Mouse (Mus musculus) urinary bladder, postnatal 4 days (tissue): ENCODE results near the gene Oard1.

ENCODE experiments used
- DNase-seq, 2 experiments: peaks; one replicate each; pipeline ENCODE4 v3.0.0; 2021 to 2022; ENCODE audit warnings: low spot score in 2 of 2

The Oard1 gene

DNA sequence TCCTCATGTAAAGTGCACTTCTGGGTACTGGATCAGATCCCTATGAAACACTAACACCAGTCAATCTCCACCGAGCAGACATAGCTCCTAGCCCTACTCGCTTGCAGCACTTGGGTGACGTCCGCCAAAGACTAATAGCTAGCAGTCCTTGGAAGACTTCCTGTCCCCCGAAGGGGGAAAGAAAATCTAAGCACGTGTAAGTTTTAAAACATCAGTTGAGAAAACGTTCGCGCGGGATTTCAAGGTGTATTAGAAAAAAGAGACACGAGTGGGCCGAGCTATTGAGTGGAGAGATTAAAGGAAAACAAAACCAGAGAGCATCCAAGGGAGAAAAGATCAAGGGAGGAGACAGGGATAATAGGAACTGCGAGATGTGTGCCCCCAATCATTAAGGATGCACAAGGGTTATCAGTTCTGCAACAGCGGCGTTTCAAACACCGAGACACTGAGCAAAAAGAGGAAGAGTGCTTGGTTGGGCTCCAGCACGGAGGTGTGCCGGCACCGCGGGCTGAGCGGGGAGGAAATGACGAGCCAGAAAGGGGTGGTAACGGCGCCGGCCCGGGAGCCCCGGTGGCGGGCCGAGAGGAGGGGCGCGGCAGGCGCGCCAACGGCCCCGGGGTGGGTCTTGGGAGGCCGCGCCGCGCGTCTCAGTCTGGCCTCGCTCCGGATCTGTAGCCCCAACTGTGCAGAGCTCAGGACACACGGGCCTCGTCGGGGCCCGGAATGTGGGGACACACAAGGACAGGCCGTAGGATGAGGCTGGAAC, 1.1 kb upstream of the Oard1 start:
- peak; percentile 73 to 76 for DNase-seq

- DNase-seq, result no peak
Observed at GRCm38 (mm10) chr17:48410299-48410785, 528 bp downstream of the Oard1 start.

DNA sequence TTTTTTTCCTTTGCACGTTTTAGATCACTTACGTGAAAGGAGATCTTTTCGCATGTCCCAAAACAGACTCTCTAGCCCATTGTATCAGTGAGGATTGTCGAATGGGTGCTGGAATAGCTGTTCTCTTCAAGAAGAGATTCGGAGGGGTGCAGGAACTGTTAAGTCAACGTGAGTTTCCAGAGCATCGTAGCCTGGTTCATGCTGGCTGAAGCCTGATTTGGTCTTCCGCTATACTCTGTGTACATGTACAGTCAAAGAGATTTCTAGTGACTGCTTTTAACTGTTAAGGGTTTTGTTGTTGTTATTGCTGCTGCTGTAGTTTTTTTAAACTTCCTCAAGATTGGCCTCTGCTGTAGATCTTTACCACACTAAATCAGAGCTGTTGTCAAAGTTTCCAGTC, 1.4 kb downstream of the Oard1 start:
- DNase-seq, result no peak

- no peak for DNase-seq
Observed at GRCm38 (mm10) chr17:48416011-48416410, 6.2 kb downstream of the Oard1 start.

DNA sequence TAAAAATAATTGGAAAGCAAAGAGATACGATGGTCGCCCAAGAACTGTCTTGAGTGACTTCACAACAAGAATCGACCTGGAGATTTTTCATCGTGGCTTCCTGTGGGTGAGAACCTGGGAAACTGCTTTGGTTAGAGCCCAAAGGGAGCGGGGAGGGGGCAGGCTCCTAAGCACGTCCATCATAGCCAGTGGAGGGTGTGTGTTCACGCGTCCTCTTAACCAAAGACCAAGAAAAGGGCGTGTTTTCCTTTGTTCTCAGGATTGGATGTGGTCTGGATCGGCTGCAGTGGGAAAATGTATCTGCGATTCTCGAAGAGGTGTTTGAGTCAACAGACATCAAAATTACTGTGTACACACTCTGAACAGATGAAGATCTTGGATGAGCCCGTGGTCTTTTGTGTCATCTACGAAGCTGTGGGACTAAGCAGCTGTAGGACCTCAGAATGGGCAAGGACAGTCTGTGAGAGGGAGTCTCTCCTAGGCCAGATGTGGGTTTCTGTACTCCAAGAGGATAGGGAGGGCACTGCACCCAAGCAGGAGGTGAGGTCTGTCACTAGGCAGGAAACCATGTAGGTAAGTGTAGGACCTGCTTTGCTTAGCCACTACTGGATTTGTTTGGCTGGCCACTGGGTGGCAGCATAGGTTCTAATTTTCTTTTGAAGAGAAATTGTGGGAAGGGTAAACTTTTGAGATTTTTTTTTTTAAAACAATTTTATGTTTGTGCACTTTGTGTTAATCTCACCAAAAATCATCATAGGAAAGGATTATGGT, 6.8 kb downstream of the Oard1 start:
- no peak for DNase-seq

DNA sequence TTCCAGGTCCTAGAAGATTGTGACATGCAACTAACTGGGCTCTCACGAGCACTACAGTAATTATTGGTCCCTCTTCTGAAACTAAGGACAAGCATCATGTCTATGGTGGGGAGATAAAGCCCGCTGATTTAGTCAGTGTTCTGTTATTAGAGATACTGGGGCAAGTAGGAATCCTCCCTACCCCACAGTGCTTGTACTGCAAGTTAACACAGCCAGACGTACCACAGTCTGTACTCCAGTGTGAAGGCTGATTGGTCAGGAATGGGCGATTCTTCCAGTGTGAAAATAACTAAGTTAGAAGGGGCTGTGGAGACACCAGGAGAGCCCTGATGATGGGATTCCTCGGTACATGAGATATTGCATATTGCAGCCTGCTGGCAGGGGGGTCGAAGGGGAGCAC, 7.7 kb downstream of the Oard1 start:
- no peak for DNase-seq

DNA sequence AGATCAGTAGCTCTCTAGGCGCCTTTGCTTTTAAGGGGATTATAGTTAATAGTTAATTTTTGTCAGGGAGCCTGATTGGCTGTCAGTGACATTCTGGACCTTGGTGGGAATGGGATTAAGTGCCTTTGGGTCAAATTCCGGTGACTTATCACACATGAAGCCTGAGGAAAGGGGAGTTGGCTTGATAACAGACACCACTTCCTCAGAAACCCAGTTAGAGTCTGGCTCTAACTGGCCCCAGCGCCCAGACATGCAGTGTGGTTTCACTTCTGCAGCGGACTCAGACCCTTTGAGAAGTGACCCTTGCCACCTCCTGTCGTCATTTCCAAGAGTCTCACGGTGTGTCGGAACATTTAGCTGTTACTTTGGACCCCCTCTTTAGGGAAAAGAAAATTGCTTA, 8.4 kb downstream of the Oard1 start:
- no peak for DNase-seq

DNA sequence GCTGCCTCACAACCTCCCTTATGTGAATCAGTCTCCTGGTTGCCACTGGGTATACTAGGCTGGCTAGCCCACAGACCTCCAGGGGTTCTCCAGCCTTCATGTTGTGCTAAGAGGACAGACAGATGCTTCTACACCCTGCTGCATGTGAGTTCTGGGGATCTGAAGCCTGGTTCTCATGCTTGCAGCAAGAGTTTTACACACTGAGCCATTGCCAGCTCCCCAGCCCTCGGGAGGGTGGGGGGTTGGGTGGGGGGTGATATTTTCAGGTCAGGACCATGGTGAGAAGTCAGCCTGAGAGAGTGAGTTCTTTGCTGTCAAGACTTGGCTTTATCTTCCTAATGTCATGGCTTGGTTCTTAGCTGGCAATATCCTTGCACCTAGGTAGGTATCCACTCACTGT, 9.0 kb downstream of the Oard1 start:
- DNase-seq, result no peak

GRCm38 (mm10) chr17:48419571-48419970, 9.8 kb downstream of the Oard1 start:
- no peak for DNase-seq

GRCm38 (mm10) chr17:48424237-48424636, 14.4 kb downstream of the Oard1 start:
- no peak for DNase-seq

DNA sequence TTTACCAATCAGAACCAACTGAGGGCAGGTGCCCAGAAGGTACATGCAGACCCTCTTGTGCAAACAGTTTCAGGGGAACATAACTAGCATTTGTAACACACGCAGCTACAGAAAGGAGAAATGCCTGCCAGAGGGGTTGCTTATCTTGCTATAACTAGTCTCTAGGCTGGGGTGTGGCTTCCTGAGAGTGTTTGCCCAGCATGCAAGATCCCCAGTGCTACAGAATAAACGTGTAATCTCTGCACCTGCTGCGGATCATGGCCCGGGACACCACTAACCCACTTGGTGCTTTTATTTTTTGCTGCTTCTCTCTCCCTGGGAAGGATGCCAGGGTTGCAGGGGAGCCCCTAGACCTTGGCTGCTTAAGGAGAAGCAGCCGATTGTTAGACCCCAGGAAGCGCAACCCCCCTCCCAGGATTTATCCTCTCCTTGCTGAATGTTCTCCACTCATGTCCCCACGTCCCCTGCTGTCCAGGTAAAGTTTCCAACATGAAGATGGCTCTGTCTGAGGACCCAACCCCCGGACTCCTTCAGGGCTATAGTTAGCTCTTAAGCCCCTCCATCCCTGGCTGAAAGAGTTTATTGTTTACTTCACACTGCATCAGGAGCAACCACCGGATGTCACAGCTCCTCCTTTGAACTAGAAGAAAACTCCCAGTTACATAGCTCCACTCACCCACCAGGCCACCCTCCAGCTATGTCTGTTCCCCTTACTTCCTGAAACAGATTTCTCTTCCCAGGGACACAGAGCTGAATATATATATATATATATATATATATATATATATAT, 16.2 kb downstream of the Oard1 start:
- DNase-seq, result no peak

GRCm38 (mm10) chr17:48426991-48427750, 17.4 kb downstream of the Oard1 start:
- no peak for DNase-seq

DNA sequence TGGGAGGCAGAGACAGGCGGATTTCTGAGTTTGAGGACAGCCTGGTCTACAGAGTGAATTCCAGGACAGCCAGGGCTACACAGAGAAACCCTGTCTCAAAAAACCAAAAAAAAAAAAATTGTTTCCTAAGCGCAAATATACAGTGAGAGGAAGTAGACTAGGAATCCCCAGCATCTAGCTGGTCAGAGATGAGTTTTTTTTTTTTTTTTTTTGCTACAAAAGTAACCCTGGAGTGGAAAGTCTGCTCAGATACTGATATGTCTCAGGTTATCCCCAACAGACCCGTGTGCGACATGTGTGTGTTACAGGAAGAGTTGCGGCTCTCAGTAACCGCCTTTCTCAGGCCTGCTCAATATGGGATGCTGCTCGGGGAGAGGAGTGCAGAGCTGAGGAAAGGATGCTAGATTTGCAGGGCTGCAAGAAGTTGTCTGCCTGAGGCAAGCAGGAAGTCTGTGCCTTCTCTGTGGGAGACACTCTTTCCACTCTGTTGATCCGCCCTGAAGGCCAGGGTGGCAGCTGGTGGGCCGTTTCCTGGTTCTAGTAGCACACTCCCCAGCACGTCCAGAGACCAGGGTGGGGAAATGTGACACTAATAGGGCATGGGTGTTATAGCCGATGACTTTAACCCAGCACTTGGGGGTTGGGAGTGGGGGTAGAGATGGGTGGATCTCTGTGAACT, 18.2 kb downstream of the Oard1 start:
- no peak for DNase-seq

GRCm38 (mm10) chr17:48430394-48430793, 20.6 kb downstream of the Oard1 start:
- no peak for DNase-seq

DNA sequence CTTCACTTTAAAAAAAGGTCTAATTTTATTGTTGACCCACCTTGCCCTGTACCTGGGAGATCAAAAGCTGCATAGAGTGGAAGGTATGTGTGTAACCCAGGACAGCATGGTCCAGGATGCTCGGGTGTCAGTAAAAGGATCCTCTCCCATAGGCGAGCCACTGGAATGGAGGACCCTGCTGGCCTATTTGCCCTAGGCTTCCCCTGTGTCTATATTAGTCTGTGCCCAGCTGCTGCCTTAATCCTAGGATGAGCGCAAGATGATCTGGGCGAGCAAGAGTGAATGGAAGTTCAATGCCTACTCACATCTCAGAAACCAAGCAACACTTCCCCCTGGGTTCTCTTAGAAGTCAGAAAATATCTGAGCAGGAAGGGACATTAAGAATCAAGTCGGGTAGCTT, 21.2 kb downstream of the Oard1 start:
- DNase-seq, result no peak

GRCm38 (mm10) chr17:48432158-48432980, 22.6 kb downstream of the Oard1 start, which contains the start of gene Apobec2:
Apobec2 (minus strand) TSS chr17:48432930.
- no peak for DNase-seq

DNA sequence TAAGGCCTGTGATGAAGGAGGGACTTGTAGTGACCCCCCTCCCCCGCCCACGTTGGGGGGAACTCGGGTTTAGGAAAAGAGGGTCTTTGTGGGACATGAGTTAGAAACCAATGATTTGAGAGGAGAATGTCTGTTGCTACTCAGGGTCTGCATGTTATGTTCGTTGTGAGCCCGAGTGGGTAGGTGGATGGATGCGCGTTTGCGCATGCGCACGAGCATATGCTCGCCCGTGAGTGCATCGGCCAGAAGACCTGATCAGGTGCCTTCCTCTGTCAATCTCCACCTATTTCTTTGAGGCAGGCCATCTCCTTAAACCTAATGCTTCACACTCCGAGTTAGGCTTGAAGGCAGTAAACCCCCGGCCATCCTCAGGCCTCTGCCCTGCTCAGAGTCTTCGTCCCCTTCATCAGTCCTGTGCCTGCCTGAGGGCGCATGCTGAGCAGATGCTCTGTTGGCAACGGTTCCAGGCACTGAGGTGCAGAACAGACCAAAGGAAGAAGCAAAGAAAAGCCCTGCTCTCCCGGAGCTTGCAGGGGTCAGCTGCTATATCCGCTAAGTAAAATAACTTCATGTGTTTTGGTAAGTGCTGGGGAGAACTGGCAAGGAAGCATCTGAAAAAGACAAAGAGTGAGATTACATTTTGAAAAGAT, 23.3 kb downstream of the Oard1 start:
- no peak for DNase-seq

GRCm38 (mm10) chr17:48433689-48434330, 24.0 kb downstream of the Oard1 start:
- no peak for DNase-seq

- no peak for DNase-seq
Observed at GRCm38 (mm10) chr17:48434479-48434878, 24.7 kb downstream of the Oard1 start.
